Mouse (Mus musculus): ENCODE results near the gene Oprl1. TPM values are rescaled to one million over a fixed set of nuclear protein-coding genes. Genes with fewer than 3 reads are reported as not detected.

Oprl1 gene
- not detected for total RNA-seq (2021)
- long read RNA-seq, experiment 1, result 0 reads
- long read RNA-seq, experiment 2, result 0 reads

DNA sequence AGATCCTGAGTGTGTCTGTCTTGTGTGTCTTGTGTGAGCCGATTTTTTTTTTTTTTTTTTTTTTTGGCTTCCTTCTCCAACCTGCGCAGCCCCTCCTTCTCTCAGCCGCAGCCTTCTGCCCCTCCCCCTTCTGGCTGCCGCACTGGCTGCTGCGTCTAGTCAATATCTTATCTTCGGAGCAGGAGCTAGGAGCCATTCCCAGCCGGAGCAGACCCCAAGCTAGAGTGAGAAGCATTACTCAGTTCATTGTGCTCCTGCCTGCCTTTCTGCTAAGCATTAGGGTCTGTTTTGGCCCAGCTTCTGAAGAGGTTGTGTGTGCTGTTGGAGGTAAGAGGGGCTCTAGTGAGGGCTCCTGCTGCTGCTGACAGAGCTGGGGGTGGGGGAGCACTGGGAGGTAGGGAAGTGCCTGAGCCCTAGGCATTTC, at the start of gene Oprl1:
Gene Oprl1, plus strand, starts transcription at position 114 of the 424 bp plus-strand sequence.
- DNase-seq, result no peak

DNA sequence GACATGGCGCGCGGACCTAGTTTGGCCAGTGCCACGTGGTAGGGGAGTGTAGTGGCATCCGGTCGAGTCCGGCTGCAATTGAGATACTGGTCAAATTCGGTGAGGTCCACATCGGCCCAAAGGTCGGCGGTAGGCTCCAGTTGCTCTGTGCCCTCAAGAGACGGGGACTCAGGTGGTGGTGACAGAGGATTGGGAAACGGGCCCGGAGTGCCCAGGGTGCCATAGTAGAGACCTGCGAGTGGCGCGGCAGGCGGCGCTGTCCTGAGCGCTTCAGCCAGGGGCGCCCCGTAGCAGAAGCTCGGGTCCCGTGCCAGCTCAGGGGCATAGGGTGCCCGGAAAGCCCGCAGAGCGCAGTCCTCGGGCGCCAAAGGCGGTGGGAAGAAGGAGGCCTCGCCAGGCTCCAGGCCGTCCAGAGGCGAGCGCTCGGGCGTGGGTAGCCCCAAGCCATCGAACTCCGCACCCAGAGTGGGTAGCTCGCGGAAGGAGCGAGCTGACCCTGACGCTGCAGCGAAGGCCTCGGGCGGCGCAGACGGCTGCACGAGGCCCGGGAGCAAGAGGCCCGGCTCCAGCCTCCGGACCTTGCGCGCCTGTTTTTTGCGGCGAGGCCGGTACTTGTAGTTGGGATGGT, 44.4 kb upstream of the Oprl1 start:
- DNase-seq, result no peak

DNA sequence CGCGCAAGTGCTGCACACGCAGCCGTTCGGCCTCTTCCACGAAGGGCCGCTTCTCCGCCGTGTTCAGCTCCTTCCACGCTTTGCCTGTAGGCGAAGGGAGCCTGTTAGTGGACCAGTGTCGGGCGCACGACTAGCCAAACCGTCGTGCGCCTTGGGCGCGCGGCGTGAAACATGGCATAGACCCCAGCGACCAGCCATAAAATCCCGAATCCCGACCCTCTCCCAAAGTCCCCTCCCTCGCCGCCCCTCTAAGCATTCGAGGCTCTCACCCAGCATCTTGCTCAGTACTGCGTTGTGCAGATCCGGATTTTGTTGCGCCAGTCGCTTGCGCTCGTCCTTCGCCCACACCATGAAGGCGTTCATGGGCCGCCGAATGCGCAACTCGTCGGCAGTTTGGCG, 43.9 kb upstream of the Oprl1 start:
- DNase-seq, result no peak

DNA sequence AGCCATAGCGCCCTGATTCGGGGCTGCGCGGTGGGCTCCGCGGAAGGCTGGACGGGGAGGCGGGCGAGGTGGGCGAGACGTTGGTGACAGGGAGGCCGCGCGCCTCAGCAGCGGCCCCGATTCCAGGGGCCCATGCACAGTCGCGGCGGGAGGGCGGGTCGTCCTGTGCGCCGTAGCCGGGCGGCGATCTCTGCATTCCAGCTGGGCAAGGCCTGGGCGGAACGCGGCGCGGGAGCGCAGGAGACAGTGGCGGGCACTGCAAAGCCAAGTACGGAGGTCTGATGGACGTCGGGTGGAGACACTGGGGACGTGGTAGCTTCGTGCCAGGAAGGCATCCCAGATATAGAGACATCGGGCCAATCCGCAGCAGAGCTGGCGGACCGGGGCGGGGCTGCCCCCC, 43.5 kb upstream of the Oprl1 start, which contains the start of gene Sox18:
Gene Sox18, minus strand, starts transcription at position 315 of the 400 bp plus-strand sequence.
- DNase-seq, result peak; percentile 48

DNA sequence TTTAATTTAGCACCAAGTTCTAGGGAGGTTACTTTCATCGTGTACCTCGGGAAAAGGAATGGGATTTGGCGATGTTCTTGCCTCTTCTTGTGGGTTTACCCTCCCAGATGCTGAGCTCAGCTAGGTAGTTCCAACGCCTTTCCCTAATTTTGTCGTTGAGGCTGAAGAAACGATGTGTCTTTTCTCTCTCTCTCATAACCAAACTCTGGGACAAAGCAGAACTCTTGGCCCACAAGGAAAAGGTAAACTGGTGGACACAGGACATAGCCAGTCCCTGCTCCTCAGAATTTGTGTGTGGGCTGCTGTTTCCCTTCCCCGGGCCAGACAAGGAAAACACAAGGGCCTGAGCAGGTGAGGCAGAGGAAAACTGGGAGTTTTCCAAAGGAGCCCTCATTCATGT, 42.8 kb upstream of the Oprl1 start:
- no peak for DNase-seq

DNA sequence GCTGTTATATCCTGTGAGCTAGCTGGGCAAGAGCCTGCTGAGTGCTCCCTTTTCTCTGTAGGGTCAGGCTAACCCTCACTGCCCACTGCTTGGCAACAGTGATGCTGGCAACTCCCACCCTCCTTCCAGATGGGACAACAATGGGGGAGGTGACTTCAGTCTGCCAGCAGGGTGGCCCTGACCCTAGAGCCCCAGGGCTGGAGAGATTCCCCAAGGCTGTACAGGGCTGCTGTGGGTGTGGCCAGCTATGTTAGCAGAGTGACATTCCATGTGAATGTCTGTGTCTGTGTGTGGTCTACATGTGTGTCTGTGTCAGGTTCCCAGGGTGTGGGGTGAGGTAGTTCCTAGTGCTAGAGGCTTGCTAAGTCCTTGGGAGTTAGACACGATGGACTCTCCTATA, 41.3 kb upstream of the Oprl1 start:
- DNase-seq, result no peak

DNA sequence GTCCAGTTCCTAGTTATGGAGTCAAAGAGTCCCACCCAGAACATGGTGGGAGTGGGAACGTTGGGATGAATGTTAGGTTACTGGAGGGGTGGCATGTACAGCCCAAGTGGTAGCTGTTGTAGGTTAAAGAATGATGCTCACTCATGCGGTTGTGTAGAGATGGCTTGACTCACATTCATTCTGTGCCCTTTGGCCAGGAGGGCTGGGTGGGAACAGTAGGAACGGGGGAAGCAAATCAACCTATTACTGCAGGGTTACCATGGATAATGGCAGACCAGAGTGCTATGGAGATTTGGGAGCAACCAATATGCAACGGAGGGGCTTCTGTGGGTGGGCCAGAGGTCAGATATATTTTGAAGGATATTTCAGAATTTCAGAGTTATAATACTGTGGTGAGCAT, 39.9 kb upstream of the Oprl1 start:
- DNase-seq, result no peak

DNA sequence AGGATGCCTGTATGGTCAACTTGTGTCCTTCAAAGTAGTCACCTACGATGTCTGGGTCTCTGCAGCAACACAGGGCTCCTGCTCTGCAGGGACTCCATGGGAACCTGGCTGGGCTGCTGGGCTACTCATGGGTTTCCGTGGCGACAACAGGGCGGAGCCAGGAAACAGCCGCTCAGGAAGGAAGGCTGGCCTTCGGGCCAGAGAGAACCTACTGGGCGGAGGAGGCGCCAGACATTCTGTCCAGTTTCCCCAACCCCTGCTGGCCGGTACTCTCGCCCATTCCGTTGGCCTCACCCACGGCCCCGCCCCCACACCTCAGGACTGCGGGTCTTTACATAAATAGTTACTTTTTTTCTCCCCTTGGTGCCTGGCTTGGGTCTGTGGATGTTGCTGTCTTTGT, 39.4 kb upstream of the Oprl1 start:
- DNase-seq, result peak; percentile 77

DNA sequence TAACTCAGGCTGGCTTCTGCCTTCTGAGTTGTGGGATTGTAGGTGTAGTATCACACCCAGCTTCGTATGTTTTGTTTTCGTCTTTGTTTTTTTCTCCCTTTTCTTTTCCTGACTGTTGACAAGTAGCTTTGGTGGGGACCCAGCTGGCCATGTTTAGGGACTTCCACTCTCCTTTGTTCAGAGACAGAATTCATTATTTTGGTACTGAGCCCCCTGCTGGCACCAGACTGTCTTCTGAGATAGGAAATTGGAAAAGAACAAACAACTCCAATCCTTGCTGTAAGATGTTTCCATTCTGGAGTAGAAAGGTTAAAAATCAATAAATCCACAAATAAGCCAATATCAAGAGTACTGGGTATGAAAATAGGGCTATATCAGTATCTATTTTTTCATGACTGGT, 38.4 kb upstream of the Oprl1 start:
- DNase-seq, result no peak

DNA sequence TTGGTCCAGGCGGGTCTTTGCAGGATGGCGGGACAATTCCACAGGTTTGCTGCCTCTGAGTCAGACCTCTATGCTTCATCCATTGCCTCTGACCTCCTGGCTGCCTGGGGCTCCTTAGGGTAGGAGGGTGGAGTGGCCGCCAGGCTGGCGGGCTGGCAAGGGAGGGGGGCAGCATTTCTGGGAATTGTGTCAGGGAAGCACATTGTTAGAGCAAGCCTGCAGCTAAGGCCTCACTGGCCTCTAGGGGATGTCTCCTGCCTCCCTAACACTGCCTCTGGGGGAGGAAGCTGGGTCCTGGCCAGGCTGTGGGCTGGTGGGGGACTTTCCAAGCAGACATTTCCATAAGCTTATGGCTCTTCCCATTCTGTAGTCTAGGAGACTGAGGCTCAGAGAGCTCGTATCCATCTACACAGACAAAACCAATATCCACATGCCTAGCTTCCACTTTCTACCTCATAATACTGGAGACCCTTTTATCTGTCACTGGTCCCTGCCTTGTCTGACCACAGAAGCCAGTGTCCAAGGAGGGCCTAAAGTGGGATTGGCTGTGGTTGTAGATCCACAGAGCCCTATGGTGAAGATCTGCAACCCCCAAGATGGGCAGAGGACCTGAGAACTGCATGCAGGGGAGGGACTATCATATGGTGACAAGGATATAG, 37.6 kb upstream of the Oprl1 start:
- peak; percentile 54 for DNase-seq

DNA sequence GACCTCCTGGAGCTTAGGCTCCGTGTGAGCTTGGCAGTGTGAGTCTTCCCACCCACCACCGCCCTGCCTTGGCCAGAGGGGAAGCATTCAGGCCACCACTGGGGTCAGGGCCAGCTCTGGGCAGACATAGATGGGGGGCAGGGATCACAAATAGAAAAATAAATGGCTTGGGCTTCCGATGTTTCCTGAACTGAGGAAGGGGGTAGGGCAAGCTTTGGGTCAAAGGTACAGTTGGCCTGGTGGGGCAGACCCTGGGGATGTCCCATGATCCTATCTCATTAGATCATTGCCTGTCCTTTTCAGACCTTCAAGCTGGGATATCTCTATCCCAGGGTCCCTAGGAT, 37.1 kb upstream of the Oprl1 start:
- DNase-seq, result no peak

DNA sequence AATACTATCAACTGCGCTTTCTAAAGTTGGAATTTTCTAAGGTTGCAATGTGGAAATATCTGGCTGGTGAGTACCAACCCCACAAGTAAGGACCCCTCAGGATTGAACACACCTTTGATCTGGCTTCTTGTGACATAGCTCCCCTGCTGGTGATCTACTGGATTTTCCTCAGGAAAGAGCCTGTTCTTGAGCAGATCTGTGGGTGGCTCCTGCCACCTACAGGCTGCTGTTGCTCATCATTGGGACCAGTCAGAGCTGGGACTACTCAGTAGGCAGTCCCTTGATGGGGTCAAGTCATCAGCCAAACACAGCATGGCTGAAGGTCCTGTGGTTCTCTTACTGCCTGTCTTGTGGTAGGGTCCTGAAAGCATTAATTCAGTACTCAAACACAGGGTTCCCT, 36.0 kb upstream of the Oprl1 start:
- peak; percentile 76 for DNase-seq

DNA sequence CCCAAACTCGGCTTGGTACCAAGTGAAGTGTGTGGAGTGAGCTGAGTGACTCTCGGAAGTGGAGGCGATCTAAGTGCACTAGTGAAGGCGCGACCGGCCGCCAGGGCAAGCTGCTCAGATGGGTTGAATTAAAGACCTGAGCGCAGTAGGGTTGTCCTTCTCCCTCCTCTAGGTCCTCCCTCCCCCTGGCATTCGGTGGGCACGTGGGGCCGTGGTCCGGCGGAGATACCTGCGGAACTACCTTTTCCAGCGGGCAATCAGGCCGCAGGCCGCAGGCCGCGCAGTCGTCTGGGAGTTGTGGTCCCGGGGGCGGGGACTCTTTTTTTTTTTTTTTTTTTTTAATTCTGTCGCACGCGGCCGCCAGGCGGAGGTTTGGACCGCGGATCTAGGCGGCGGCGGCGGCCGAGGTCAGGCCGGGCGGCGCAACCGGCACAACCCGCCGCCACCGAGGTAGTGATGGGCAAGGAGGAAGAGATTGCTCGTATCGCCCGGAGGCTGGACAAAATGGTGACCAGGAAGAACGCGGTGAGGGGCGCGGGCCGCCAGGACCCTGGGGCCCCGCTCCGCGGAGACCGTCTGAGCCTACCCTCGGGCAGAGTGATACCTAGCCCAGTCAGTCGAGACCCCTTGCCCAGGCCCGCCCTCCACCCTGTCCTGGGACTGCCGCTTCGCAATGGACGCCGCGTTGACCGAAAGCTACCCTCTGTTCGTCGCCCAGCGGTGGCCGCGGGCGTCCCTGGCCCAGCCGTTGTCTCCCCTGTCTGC, 34.7 kb upstream of the Oprl1 start, which contains the start of gene Tcea2:
Gene Tcea2, plus strand, starts transcription at position 360 of the 765 bp plus-strand sequence.
- DNase-seq, result peak; percentile 73

DNA sequence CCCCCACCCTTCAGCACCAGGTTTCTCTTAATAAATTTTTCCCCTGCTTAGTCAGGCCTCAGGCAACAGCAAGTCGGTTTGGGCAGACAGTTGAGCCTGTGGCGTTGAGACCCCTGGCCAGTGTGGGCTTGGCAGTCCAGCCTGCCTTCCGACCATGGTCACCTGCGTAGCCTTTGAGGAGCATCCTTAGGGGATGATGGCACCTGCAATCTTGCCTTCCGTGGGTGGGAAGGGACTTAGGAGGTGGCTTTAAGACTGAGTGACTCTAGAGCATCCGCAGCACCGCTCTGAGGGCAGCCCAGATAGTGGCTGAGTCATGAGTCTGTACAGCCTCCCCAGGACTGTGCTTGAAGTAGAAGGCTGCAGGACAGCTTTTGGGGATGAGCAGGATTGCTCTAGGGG, 34.1 kb upstream of the Oprl1 start:
- DNase-seq, result no peak

DNA sequence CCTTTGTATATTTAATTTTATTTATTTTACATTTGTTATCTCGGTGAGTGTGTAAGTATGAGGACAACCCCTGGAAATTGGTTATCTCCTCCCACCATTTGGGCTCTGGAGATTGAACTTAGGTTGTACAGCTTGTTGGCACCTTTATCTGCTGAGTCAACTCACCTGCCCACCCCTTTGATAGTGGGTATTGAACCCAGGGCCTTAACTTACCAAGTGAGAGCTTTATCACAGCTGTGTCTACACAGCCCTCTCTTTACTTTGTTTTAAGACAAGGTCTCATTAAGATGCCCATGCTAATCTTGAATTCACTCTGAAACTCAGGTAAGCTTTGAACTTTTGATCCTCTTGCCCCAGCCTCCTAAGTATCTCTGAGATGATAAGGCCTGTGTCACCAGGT, 32.8 kb upstream of the Oprl1 start:
- no peak for DNase-seq

DNA sequence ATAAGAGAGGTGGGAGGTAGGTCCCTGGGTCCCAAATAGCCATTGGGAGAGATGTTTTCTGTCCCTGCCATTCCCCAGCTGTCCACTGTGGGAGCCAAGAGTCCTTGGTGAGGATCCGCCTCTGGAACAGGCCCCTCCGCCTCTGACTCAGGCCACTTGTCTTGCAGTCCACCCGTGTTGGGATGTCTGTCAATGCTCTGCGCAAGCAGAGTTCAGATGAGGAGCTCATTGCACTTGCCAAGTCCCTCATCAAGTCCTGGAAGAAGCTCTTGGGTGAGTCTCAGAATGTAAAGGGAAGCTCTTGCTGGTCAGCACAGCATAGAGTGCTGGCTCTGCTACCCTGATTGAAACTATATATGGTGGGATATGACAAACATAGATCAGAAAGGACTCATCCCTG, 31.4 kb upstream of the Oprl1 start:
- no peak for DNase-seq

DNA sequence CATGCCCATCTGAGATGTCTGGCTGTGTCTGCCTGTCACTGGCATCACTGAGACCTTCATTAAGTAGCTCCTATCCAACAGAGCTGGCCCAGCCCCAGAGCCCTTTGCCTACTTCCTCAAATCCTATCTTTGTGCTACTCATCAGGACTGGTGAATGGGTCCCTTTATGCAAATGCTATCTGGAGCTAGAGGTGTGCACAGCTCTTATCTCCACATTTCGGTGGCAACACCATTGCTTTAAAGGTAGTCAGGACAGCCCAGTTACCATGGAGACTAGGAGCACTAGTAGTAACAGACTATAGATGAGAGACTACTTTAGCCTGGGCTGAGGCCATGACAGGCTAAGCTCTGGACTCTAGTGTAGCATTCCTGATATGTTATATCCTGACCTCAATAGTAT, 30.1 kb upstream of the Oprl1 start:
- no peak for DNase-seq

DNA sequence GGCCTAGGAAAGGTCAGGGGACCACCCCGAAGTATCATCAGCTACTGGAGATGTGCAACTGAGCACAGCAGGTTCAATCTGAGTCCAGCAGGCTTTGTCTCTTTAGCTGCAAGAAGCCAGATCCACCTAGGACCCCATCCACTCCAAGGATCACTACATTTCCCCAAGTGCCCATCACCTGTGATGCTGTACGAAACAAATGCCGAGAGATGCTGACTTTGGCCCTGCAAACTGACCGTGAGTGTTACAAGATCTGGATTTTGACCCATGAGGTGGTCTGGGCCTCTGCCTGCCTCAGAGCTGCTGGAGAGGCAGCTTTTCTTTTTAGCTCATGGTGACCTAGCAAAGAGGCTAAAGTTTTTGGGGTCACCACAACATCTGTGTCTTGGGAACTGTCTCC, 29.1 kb upstream of the Oprl1 start:
- DNase-seq, result no peak

DNA sequence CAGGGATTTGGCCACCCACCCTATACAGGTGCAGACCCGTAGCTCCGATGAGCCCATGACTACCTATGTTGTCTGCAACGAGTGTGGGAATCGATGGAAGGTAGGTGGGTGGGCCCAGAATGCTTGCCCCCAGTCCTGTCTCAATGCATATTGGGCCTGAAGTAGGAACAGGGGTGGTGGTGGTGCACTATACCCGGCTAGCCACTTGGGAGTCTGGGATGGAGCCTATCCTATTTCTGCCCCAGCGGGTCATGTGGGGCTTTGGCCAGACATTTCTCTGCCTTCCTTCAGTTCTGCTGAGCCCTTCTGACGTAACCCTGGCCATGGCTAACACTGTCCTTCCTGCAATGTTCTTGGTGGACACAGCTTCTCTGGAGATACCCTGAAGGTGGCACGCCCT, 27.2 kb upstream of the Oprl1 start:
- no peak for DNase-seq

DNA sequence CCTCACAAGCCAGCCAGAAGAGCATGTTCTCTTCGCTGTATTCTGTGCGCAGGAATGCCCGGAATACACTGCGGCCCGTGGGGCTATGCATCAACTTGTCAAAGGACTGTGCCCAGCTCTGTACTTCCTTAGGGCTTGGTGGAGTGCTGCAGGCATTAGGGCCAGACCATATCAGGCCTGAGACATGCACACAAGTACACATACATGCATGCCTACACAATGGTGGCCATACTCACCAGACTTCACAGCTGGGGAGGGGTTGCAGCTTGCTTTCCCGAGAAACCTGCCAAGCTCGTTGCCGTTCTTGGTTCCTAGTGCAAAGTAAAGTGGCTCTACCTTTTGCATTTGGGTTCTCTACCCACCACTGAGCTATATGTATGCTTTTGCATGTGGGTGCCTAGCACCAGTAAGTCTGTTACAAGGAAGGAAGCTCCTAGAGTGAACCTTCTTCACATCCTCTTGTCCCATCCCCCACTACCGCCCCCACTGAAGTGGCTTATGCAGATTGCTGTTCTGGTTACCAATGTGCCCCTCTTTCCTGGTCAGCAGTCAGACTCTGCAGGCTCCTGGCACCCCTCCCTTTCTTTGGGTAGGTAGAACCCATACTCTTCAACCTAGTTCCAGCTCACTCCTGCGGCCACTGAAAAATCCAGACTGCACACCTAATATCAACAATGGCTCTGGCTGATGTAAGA, 25.2 kb upstream of the Oprl1 start:
- DNase-seq, result no peak

DNA sequence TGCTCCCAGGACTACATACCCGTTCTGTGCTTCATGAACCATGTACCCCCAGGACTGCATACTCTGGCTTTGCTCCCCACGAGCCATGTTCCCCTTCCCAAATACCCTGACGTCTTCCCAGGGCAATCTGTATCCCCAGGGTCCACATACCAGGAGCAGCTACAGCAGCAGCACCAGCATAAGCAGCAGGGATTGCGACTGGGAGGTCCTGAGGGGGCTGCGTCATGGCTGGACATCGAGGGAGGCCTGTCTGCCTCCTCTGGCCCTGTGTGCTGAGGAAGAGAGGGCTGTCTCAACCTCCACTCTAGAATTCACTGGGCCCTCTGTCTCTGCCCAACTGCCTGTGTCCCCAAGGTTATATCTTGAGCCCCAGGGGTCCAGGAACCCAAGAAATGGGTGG, 23.7 kb upstream of the Oprl1 start:
- DNase-seq, result no peak

DNA sequence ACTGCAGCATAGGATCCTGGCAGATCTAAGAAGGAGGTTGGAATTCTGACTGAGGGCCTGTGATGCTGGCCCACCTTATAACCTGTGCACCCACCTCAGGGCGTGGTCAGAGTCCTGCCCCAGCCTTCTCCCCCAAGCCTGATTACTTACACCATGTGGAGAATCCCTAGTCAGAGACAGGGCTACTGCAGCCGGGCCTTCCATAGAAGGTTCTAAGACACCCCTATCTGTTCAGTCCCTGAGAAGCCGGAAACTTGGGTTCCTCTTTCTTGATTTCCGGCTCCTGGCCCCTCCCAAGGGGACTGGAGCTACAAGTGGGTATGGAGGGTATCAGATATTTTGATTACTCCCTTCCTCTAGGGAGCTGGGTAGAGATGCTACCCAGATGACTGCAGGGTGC, 23.2 kb upstream of the Oprl1 start:
- no peak for DNase-seq

DNA sequence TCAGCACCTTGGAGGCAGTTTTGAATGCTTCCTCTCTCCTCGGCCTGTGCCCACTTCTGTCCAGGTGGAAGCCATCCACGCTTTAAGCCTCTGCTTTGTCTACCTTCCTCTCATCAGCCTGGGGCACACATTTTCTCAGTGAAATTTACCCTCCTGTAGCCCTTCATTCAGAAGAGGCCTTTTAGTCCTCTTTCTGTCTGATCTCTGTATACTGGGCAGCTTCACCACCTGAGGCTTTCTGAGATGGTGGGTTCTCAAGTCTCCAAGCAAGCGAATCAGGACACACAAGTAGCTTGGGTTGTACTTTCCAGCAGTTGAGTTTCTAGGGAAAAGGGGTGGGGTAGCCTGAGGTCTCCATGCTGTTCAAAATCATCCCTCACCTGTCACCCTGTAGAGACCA, 22.5 kb upstream of the Oprl1 start:
- no peak for DNase-seq

Data from gastrocnemius, postnatal 25 days (tissue).